Mouse (Mus musculus) CH12.LX (cell line): ENCODE data around the gene Srprb. TPM values are rescaled to one million over a fixed set of nuclear protein-coding genes. Genes with fewer than 3 reads are reported as not detected.
A peak's percentile ranks its signal among the peaks of the same experiment; 100 is the strongest.

Experiments
- DNase-seq: peaks from one replicate; pipeline ENCODE4 v3.0.0-alpha.2; 2013; ENCODE audit errors: extremely low read depth
- H3K27ac ChIP-seq: 2 replicates; pipeline ENCODE4 v1.5.1; 2012; ENCODE audit warnings: low read depth, mild to moderate bottlenecking, control low read depth, moderate library complexity; ENCODE audit not compliant: insufficient read depth
- H3K27me3 ChIP-seq: replicated peaks from 2 replicates; pipeline ENCODE3; 2012; ENCODE audit warnings: inconsistent platforms
- H3K36me3 ChIP-seq, 2 experiments: replicated peaks in 1 of 2; 2 replicates each; pipeline versions ENCODE3 to v1.6.1; 2012; ENCODE audit warnings: inconsistent platforms in 1 of 2, low read length in 1 of 2, mild to moderate bottlenecking in 1 of 2, mixed read lengths in 1 of 2, moderate library complexity in 1 of 2; ENCODE audit not compliant: control insufficient read depth in 1 of 2, insufficient read depth in 1 of 2
- H3K4me1 ChIP-seq, 2 experiments: 2 replicates each; pipeline ENCODE4 v1.6.1; 2012; ENCODE audit warnings: inconsistent platforms in 1 of 2, moderate library complexity in 1 of 2; ENCODE audit not compliant: insufficient read depth in 2 of 2, control insufficient read depth in 1 of 2
- H3K4me2 ChIP-seq: 2 replicates; pipeline ENCODE4 v1.6.1; 2012; ENCODE audit warnings: low read depth, mild to moderate bottlenecking, control low read depth; ENCODE audit not compliant: poor library complexity, insufficient read depth, severe bottlenecking
- H3K4me3 ChIP-seq, 3 experiments: fragments of 150-350 bp in 1 of 3; sonication (generic) in 1 of 3; replicated peaks in 1 of 3; 2 replicates each; pipeline versions ENCODE3 to v1.5.1; 2011 to 2012; ENCODE audit warnings: low read depth in 2 of 3, low read length in 2 of 3, mild to moderate bottlenecking in 2 of 3, moderate library complexity in 2 of 3, control low read depth in 1 of 3, improper control_type of control experiment in 1 of 3, inconsistent platforms in 1 of 3, mixed read lengths in 1 of 3; ENCODE audit not compliant: poor library complexity in 1 of 3
- H3K79me2 ChIP-seq: replicated peaks from 2 replicates; pipeline ENCODE4 v1.6.1; 2012; ENCODE audit warnings: mild to moderate bottlenecking, moderate library complexity; ENCODE audit not compliant: control insufficient read depth, poor library complexity, insufficient read depth, severe bottlenecking; ENCODE audit errors: extremely low read depth
- H3K9ac ChIP-seq: 2 replicates; pipeline ENCODE4 v1.6.1; 2012; ENCODE audit warnings: low read depth, mild to moderate bottlenecking, control low read depth, moderate library complexity; ENCODE audit not compliant: insufficient read depth
- H3K9me3 ChIP-seq: replicated peaks from 2 replicates; pipeline ENCODE3; 2012; ENCODE audit warnings: low read length, inconsistent platforms, mixed read lengths
- BHLHE40 ChIP-seq: IDR thresholded peaks from 2 replicates; pipeline ENCODE4 v1.6.1; 2011; ENCODE audit warnings: mild to moderate bottlenecking, low read depth, low read length, improper control_type of control experiment
- CHD1 ChIP-seq: IDR thresholded peaks from 2 replicates; pipeline ENCODE4 v1.6.1; 2012; ENCODE audit warnings: low read depth, low read length, improper control_type of control experiment, inconsistent platforms
- CHD2 ChIP-seq: IDR thresholded peaks from 2 replicates; pipeline ENCODE4 v1.6.1; 2011; ENCODE audit warnings: low read length, improper control_type of control experiment
- CTCF ChIP-seq, 2 experiments: IDR thresholded peaks in 1 of 2; conservative IDR thresholded peaks in 1 of 2; 2 replicates each; pipeline ENCODE4 v1.5.1; 2011 to 2012; ENCODE audit warnings: low read depth in 2 of 2, low read length in 2 of 2, improper control_type of control experiment in 1 of 2, inconsistent platforms in 1 of 2, mild to moderate bottlenecking in 1 of 2, moderate library complexity in 1 of 2
- ELF1 ChIP-seq: IDR thresholded peaks from 2 replicates; pipeline ENCODE4 v1.6.1; 2014; ENCODE audit warnings: low read depth, mild to moderate bottlenecking, inconsistent platforms, low read length, improper control_type of control experiment
- EP300 ChIP-seq: IDR thresholded peaks from 2 replicates; pipeline ENCODE4 v1.6.1; 2011; ENCODE audit warnings: low read length, improper control_type of control experiment
- ETS1 ChIP-seq: conservative IDR thresholded peaks from 2 replicates; pipeline ENCODE4 v1.6.1; 2012; ENCODE audit warnings: low read depth, mild to moderate bottlenecking, inconsistent platforms, low read length, improper control_type of control experiment, moderate library complexity
- GABPA ChIP-seq: IDR thresholded peaks from 2 replicates; pipeline ENCODE4 v1.6.1; 2012; ENCODE audit warnings: low read depth, low read length, improper control_type of control experiment, inconsistent platforms; ENCODE audit not compliant: insufficient replicate concordance
- HCFC1 ChIP-seq: IDR thresholded peaks from 2 replicates; pipeline ENCODE4 v1.6.1; 2012; ENCODE audit warnings: low read depth, mild to moderate bottlenecking, inconsistent platforms, low read length, improper control_type of control experiment
- JUN ChIP-seq: IDR thresholded peaks from 2 replicates; pipeline ENCODE4 v1.6.1; 2011; ENCODE audit warnings: low read depth, mild to moderate bottlenecking, low read length, improper control_type of control experiment, moderate library complexity; ENCODE audit not compliant: insufficient read depth
- JUND ChIP-seq: conservative IDR thresholded peaks from 2 replicates; pipeline ENCODE4 v1.6.1; 2011; ENCODE audit warnings: low read depth, low read length, improper control_type of control experiment
- KAT2A ChIP-seq: IDR thresholded peaks from 2 replicates; pipeline ENCODE4 v1.6.1; 2012; ENCODE audit warnings: low read length, improper control_type of control experiment, inconsistent platforms; ENCODE audit not compliant: insufficient replicate concordance
- MAFK ChIP-seq: IDR thresholded peaks from 2 replicates; pipeline ENCODE4 v1.6.1; 2011; ENCODE audit warnings: low read length, improper control_type of control experiment; ENCODE audit not compliant: insufficient replicate concordance
- MAX ChIP-seq: IDR thresholded peaks from 2 replicates; pipeline ENCODE4 v1.6.1; 2011; ENCODE audit warnings: low read length, improper control_type of control experiment
- MAZ ChIP-seq: IDR thresholded peaks from 2 replicates; pipeline ENCODE4 v1.6.1; 2012; ENCODE audit warnings: low read depth, mild to moderate bottlenecking, inconsistent platforms, low read length, improper control_type of control experiment, moderate library complexity
- MEF2A ChIP-seq: IDR thresholded peaks from 2 replicates; pipeline ENCODE4 v1.6.1; 2014; ENCODE audit warnings: low read depth, mild to moderate bottlenecking, inconsistent platforms, low read length, improper control_type of control experiment, borderline replicate concordance
- NELFE ChIP-seq: IDR thresholded peaks from 2 replicates; pipeline ENCODE4 v1.6.1; 2011; ENCODE audit warnings: low read depth, low read length, improper control_type of control experiment
- NRF1 ChIP-seq: IDR thresholded peaks from 2 replicates; pipeline ENCODE4 v1.6.1; 2014; ENCODE audit warnings: low read depth, mild to moderate bottlenecking, inconsistent platforms, low read length, improper control_type of control experiment, moderate library complexity
- PAX5 ChIP-seq: IDR thresholded peaks from 2 replicates; pipeline ENCODE4 v1.6.1; 2012; ENCODE audit warnings: low read length, inconsistent platforms, mixed read lengths
- POLR2A ChIP-seq: IDR thresholded peaks from 2 replicates; pipeline ENCODE4 v1.6.1; 2011; ENCODE audit warnings: low read depth, mild to moderate bottlenecking, improper control_type of control experiment, low read length
- POLR2AphosphoS2 ChIP-seq: IDR thresholded peaks from 2 replicates; pipeline ENCODE4 v1.6.1; 2011; ENCODE audit warnings: low read depth, low read length, improper control_type of control experiment
- RAD21 ChIP-seq: IDR thresholded peaks from 2 replicates; pipeline ENCODE4 v1.6.1; 2011; ENCODE audit warnings: low read depth, mild to moderate bottlenecking, low read length, improper control_type of control experiment, moderate library complexity
- RCOR1 ChIP-seq: conservative IDR thresholded peaks from 2 replicates; pipeline ENCODE4 v1.6.1; 2012; ENCODE audit warnings: low read depth, mild to moderate bottlenecking, inconsistent platforms, low read length, improper control_type of control experiment
- SIN3A ChIP-seq: IDR thresholded peaks from 2 replicates; pipeline ENCODE4 v1.6.1; 2012; ENCODE audit warnings: low read length, improper control_type of control experiment, inconsistent platforms
- SMC3 ChIP-seq: IDR thresholded peaks from 2 replicates; pipeline ENCODE4 v1.6.1; 2011; ENCODE audit warnings: low read depth, low read length, improper control_type of control experiment
- TBP ChIP-seq: conservative IDR thresholded peaks from 2 replicates; pipeline ENCODE4 v1.6.1; 2011; ENCODE audit warnings: low read depth, low read length, improper control_type of control experiment
- TCF12 ChIP-seq: IDR thresholded peaks from 2 replicates; pipeline ENCODE4 v1.6.1; 2014; ENCODE audit warnings: low read depth, mild to moderate bottlenecking, inconsistent platforms, low read length, improper control_type of control experiment
- USF1 ChIP-seq: IDR thresholded peaks from 2 replicates; pipeline ENCODE4 v1.6.1; 2014; ENCODE audit warnings: low read depth, mild to moderate bottlenecking, inconsistent platforms, low read length, improper control_type of control experiment
- USF2 ChIP-seq: conservative IDR thresholded peaks from 2 replicates; pipeline ENCODE4 v1.6.1; 2011; ENCODE audit warnings: low read depth, low read length, improper control_type of control experiment
- ZC3H11A ChIP-seq: IDR thresholded peaks from 2 replicates; pipeline ENCODE4 v1.6.1; 2012; ENCODE audit warnings: low read depth, mild to moderate bottlenecking, inconsistent platforms, low read length, improper control_type of control experiment
- ZKSCAN1 ChIP-seq: IDR thresholded peaks from 2 replicates; pipeline ENCODE4 v1.6.1; 2012; ENCODE audit warnings: low read depth, inconsistent platforms, low read length, improper control_type of control experiment, borderline replicate concordance
- ZMIZ1 ChIP-seq: IDR thresholded peaks from 2 replicates; pipeline ENCODE4 v1.6.1; 2012; ENCODE audit warnings: low read depth, mild to moderate bottlenecking, inconsistent platforms, low read length, improper control_type of control experiment
- dilution Hi-C: fragments of 300-500 bp; cut with MboI; formaldehyde crosslinking; loops from 2 replicates; pipeline ENCODE4 v1.14.3; 2020; ENCODE audit warnings: low sequenced_read_pairs; ENCODE audit not compliant: extremely low pct_unique_long_range_greater_than_20kb, extremely low pct_ligation_motif_present
- in situ Hi-C: fragments of 300-500 bp; cut with MboI; formaldehyde crosslinking; loops from 3 replicates; pipeline ENCODE4 v1.14.3; 2019; ENCODE audit warnings: low sequenced_read_pairs, low pct_ligation_motif_present, low pct_unique_long_range_greater_than_20kb, mixed read lengths
- polyA plus RNA-seq: library from polyadenylated mRNA; unstranded; fragments of >175 nt; gene quantifications from 2 replicates; pipeline ENCODE4 v1.2.1, GENCODE M21; 2012; ENCODE audit warnings: low read depth; ENCODE audit not compliant: insufficient read length
- total RNA-seq, 2 experiments: library from RNA; depleted of rRNA; stranded (reverse); fragments of 300-350 nt in 1 of 2; fragments of >200 nt in 1 of 2; gene quantifications; 2 replicates each; pipeline ENCODE4 v1.2.3; 2012 to 2014

The Srprb gene
- total and polyA plus RNA-seq, 3 experiments = 39.5 to 67.2 (median 59.7) TPM

- in situ Hi-C loops (no loop called here), dilution Hi-C loops (no loop called here)
- H3K27ac ChIP-seq = no peak overlapping the region
- TF ChIP-seq JUND = no peak
- TF ChIP-seq SIN3A = no peak
- TF ChIP-seq NELFE = no peak
- 0 out of 2 replicates have a peak, but pooled peaks have one; percentile 34 for TF ChIP-seq TBP
- peaks cover 6 to 17% of the 10 kb centered on the region in 2 experiments; a peak in 3 of 4 replicates for H3K4me1 ChIP-seq
- H3K4me3 ChIP-seq = no peak overlapping the region
- H3K9ac ChIP-seq = no peak overlapping the region
- H3K9me3 ChIP-seq = peaks cover 4% of the 10 kb centered on the region
- DNase-seq = no peak
- no peaks in the 10 kb centered on the region for H3K79me2 ChIP-seq
- peaks cover 31% of the 10 kb centered on the region for H3K27me3 ChIP-seq
- H3K4me2 ChIP-seq = no peak overlapping the region
- H3K36me3 ChIP-seq = no peaks in the 10 kb centered on the region
These were observed 7.0 kb upstream of the Srprb start for GRCm38 (mm10) chr9:103208802-103209423.

GRCm38 (mm10) chr9:103207846-103208245 is 5.9 kb upstream of the Srprb start:
- Histone ChIP-seq H3K27ac (no peak overlapping the region), H3K27me3 (peaks cover 27% of the 10 kb centered on the region), H3K9me3 (peaks cover 4% of the 10 kb centered on the region), H3K36me3 (no peaks in the 10 kb centered on the region), H3K4me2 (peak overlapping the region; percentile 33; the same call in 1 of the 2 replicates), H3K4me3 (no peak overlapping the region), H3K4me1 (peaks cover 3 to 7% of the 10 kb centered on the region in 2 experiments; a peak in 2 of 4 replicates), H3K9ac (no peak overlapping the region), H3K79me2 (no peaks in the 10 kb centered on the region)
- dilution Hi-C loops (no loop called here), in situ Hi-C loops (no loop called here)
- DNase-seq = peak; percentile 80
- TF ChIP-seq SIN3A (no peak), USF2 (no peak), USF1 (no peak), EP300 (no peak), ZMIZ1 (no peak), TBP (no peak), KAT2A (no peak), CHD2 (no peak), JUN (no peak), POLR2A (no peak), MAZ (0 out of 2 replicates have a peak, but pooled peaks have one; percentile 64), ZC3H11A (peak; percentile 25; the same call in 1 of the 2 replicates), ZKSCAN1 (no peak), ETS1 (no peak), JUND (no peak), CHD1 (no peak), POLR2AphosphoS2 (no peak), RCOR1 (no peak), BHLHE40 (no peak), MAX (no peak), MEF2A (no peak), SMC3 (peak; percentile 83), ELF1 (no peak), NELFE (no peak), HCFC1 (no peak), RAD21 (peak; percentile 77), PAX5 (no peak), TCF12 (no peak), CTCF (conservative IDR thresholded peaks at IDR 0.05 in 1 of 2, IDR thresholded peaks at IDR 0.05 in 1 of 2; ENCODE audit: low read depth in 2 of 2, low read length in 2 of 2) (peak; percentile 71 to 84), NRF1 (no peak), MAFK (no peak), GABPA (no peak)
